Mouse (Mus musculus): Measurements from ENCODE around the gene Riox1.

DNA sequence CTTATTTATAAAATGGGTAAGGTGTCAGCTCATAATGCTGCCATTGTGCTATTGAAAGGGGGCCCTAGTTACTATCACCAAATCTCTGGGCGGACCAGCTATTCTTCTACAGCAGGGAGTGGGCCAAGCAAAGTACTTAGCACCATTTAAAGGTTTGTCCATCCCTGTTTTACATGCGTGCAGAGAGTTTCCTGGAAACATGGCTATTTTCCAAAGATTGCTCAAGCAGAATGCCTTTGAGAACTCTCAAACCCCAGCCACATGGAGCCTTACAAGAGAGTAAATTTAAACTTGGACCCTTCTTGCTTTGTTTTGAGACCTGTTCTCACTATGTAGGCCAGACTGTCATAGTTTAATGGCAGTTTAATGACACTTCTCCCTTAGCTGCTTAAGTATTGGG is 24.3 kb upstream of the Riox1 start:
- TF ChIP-seq CTCF (IDR thresholded peaks at IDR 0.05; ENCODE audit: low read depth) (no peak), EP300 (optimal IDR thresholded peaks at IDR 0.05) (no peak)
